Mouse (Mus musculus) liver, postnatal 0 days (tissue): ENCODE measurements at regions not wholly inside any gene's neighbourhood (a gene's known extent, or its start where the extent isn't known, plus 50 kb on each side); places are given as distances from the start of the nearest gene placed in this dataset.

Experiments used
- ATAC-seq: fragments of 200-750 bp; cut with Nextera tagmentation; 2 replicates; pipeline ENCODE4 v1.8.0; 2017; ENCODE audit warnings: mild to moderate bottlenecking, moderate library complexity
- DNase-seq: peaks from one replicate; pipeline ENCODE4 v3.0.0-alpha.2; 2016
- H3K27ac ChIP-seq: fragments of 300-500 bp; sonication (generic); 2 replicates; pipeline ENCODE4 v1.5.1; 2014; ENCODE audit warnings: antibody characterized with exemption, moderate library complexity, mild to moderate bottlenecking, low read depth
- H3K27me3 ChIP-seq: fragments of 300-500 bp; sonication (generic); 2 replicates; pipeline ENCODE4 v1.6.1; 2014; ENCODE audit warnings: low read length, control low read depth, mixed read lengths; ENCODE audit not compliant: insufficient read depth
- H3K36me3 ChIP-seq: fragments of 300-500 bp; sonication (generic); replicated peaks from 2 replicates; pipeline ENCODE4 v1.6.1; 2014; ENCODE audit warnings: mild to moderate bottlenecking, control low read depth, low read length, moderate library complexity, mixed read lengths; ENCODE audit not compliant: insufficient read depth
- H3K4me1 ChIP-seq: fragments of 300-500 bp; sonication (generic); 2 replicates; pipeline ENCODE4 v1.6.1; 2014; ENCODE audit warnings: antibody characterized with exemption, mild to moderate bottlenecking, control low read depth; ENCODE audit not compliant: insufficient read depth
- H3K4me2 ChIP-seq: fragments of 300-500 bp; sonication (generic); 2 replicates; pipeline ENCODE4 v1.6.1; 2014; ENCODE audit warnings: low read depth, mild to moderate bottlenecking, low read length, moderate library complexity, mixed read lengths
- H3K4me3 ChIP-seq: fragments of 300-500 bp; sonication (generic); 2 replicates; pipeline ENCODE4 v1.5.1; 2014; ENCODE audit warnings: low read depth, low read length
- H3K9ac ChIP-seq: fragments of 300-500 bp; sonication (generic); replicated peaks from 2 replicates; pipeline ENCODE4 v1.6.1; 2014; ENCODE audit warnings: mild to moderate bottlenecking, moderate library complexity
- H3K9me3 ChIP-seq: fragments of 300-500 bp; sonication (generic); 2 replicates; pipeline ENCODE4 v1.6.1; 2016; ENCODE audit warnings: mild to moderate bottlenecking, control low read depth, low read length, mixed read lengths
- CTCF ChIP-seq: sonication (generic); IDR thresholded peaks from 2 replicates; pipeline ENCODE4 v1.5.1; 2016; ENCODE audit warnings: antibody characterized with exemption, low read depth
- EP300 ChIP-seq: IDR thresholded peaks from 2 replicates; pipeline ENCODE4 v1.6.1; 2016; ENCODE audit warnings: antibody characterized with exemption, low read depth, mild to moderate bottlenecking
- WGBS: fragments of 180-500 bp; shearing (Covaris S2); extraction: QIAGEN DNeasy Blood & Tissue Kit; methylation state at CpG from one replicate; pipeline ENCODE4 v1.1.7; 2014; ENCODE audit not compliant: insufficient replicate concordance; 5-methylcytosine and 5-hydroxymethylcytosine counted together

GRCm38 (mm10) chr13:110994596-110994995 lies 260.2 kb upstream of the Actbl2 start:
- Histone ChIP-seq H3K4me3 (no peak overlapping the region), H3K36me3 (no peaks in the 10 kb centered on the region), H3K9ac (no peak overlapping the region), H3K27ac (no peak overlapping the region), H3K4me2 (no peak overlapping the region), H3K27me3 (no peaks in the 10 kb centered on the region), H3K9me3 (no peaks in the 10 kb centered on the region), H3K4me1 (no peaks in the 10 kb centered on the region)
- ATAC-seq = no peak
- 80% methylated on average over 3 of the region's 3 CpGs for WGBS
- TF ChIP-seq EP300 (no peak), CTCF (no peak)
- DNase-seq = no peak

- Histone ChIP-seq H3K9ac (no peak overlapping the region), H3K27ac (no peak overlapping the region), H3K4me1 (no peaks in the 10 kb centered on the region), H3K9me3 (no peaks in the 10 kb centered on the region), H3K4me3 (no peak overlapping the region), H3K36me3 (no peaks in the 10 kb centered on the region), H3K4me2 (no peak overlapping the region), H3K27me3 (no peaks in the 10 kb centered on the region)
- no peak for TF ChIP-seq EP300
- no peak for TF ChIP-seq CTCF
- DNase-seq (no peak), ATAC-seq (no peak)
- 71% methylated on average over 4 of the region's 4 CpGs for WGBS
These were observed 252.1 kb upstream of the Actbl2 start for GRCm38 (mm10) chr13:111002670-111003069.

GRCm38 (mm10) chr13:111014142-111014541 lies 240.7 kb upstream of the Actbl2 start:
- DNase-seq (no peak), ATAC-seq (no peak)
- Histone ChIP-seq H3K4me1 (no peaks in the 10 kb centered on the region), H3K27ac (no peak overlapping the region), H3K9ac (no peak overlapping the region), H3K4me2 (no peak overlapping the region), H3K27me3 (no peaks in the 10 kb centered on the region), H3K9me3 (no peaks in the 10 kb centered on the region), H3K4me3 (no peak overlapping the region), H3K36me3 (no peaks in the 10 kb centered on the region)
- TF ChIP-seq EP300 (no peak), CTCF (no peak)
- WGBS = 79% methylated on average over 4 of the region's 4 CpGs

GRCm38 (mm10) chr13:111030111-111030510 lies 224.7 kb upstream of the Actbl2 start:
- ATAC-seq (no peak), DNase-seq (no peak)
- Histone ChIP-seq H3K9me3 (no peaks in the 10 kb centered on the region), H3K4me2 (no peak overlapping the region), H3K27me3 (no peaks in the 10 kb centered on the region), H3K27ac (no peak overlapping the region), H3K36me3 (no peaks in the 10 kb centered on the region), H3K4me1 (no peaks in the 10 kb centered on the region), H3K9ac (no peak overlapping the region), H3K4me3 (no peak overlapping the region)
- 51% methylated on average over 2 of the region's 2 CpGs for WGBS
- TF ChIP-seq EP300 = no peak

- Histone ChIP-seq H3K4me1 (no peaks in the 10 kb centered on the region), H3K9me3 (no peaks in the 10 kb centered on the region), H3K4me2 (no peak overlapping the region), H3K27ac (no peak overlapping the region), H3K36me3 (no peaks in the 10 kb centered on the region), H3K27me3 (no peaks in the 10 kb centered on the region), H3K9ac (no peak overlapping the region), H3K4me3 (no peak overlapping the region)
- ATAC-seq = no peak
- DNase-seq = no peak
- WGBS = 74% methylated on average over 1 of the region's 1 CpGs
- TF ChIP-seq CTCF = no peak
- no peak for TF ChIP-seq EP300
These were observed 223.2 kb upstream of the Actbl2 start for GRCm38 (mm10) chr13:111031633-111032032.

- H3K27ac ChIP-seq = no peak overlapping the region
- no peaks in the 10 kb centered on the region for H3K36me3 ChIP-seq
- DNase-seq = no peak
- TF ChIP-seq EP300 = no peak
- no peaks in the 10 kb centered on the region for H3K9me3 ChIP-seq
- peaks cover 3% of the 10 kb centered on the region; the same call in 1 of the 2 replicates for H3K4me1 ChIP-seq
- H3K4me2 ChIP-seq = no peak overlapping the region
- H3K9ac ChIP-seq = no peak overlapping the region
- no peaks in the 10 kb centered on the region for H3K27me3 ChIP-seq
- no peak for ATAC-seq
- H3K4me3 ChIP-seq = no peak overlapping the region
- WGBS = 22% methylated on average over 2 of the region's 2 CpGs
These were observed 211.2 kb upstream of the Actbl2 start for GRCm38 (mm10) chr13:111043637-111044036.
